Comparison of ENCODE assay signal across 10 mouse cellular contexts in the genomic region with DNA sequence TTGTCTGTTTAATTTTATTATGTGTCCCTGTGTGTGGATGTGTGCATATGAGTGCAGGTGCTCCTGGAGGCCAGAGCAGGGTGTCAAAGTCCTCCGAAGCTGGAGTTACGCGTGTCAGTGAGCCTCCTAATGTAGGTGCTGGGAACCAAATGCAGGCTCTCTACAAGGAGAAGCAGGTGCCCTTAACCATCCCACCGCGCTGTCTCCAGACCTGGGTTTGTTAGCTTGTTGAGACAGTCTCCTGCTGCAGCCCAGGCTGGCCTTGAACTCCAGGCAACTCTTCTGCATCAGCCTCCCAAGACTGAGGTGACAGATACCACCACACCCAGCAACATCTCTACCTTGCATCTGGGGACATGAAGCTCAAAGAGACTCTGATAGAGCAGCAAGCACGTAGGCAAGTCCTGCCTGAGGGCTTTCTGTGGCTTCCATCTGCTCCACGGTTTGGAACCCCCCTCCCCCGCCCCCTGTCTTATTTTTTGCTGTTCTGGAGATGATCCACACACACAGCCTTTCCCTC. TPM values are rescaled to one million over a fixed set of nuclear protein-coding genes. Genes with fewer than 3 reads are reported as not detected.
A peak's percentile ranks its signal among the peaks of the same experiment; 100 is the strongest.
DNase-seq lines count a peak whose midpoint lies in the region; ATAC-seq lines count a peak whose summit lies in the region.
"Had no signal": no experiment of that assay in that cellular context is flagged by ENCODE, and none has a peak within 500 bp of the region (broad histone marks: within the 10 kb centered on the region; RNA-seq: fewer than 3 reads in every experiment).

No protein-coding gene starts in this region.

- H3K4me3 ChIP-seq in kidney, embryonic 14.5 days (ENCODE audit: low read length) = no peak overlapping the region
- no peak overlapping the region for H3K4me3 ChIP-seq in kidney, embryonic 16.5 days (ENCODE audit: low read length)
- H3K4me3 ChIP-seq in forebrain, embryonic 11.5 days (ENCODE audit: low read depth, low read length) = no peak overlapping the region
- H3K4me3 ChIP-seq in limb, embryonic 12.5 days (replicated peaks) = no peak overlapping the region
- H3K4me3 ChIP-seq: myocyte had no signal

- no peak for DNase-seq in forebrain, embryonic 11.5 days (ENCODE audit: low spot score)
- DNase-seq in neural tube, embryonic 10.5 days (ENCODE audit: extremely low spot score, low spot score) = peak; percentile 19
- no peak for DNase-seq in right cerebral cortex, postnatal 36 days (ENCODE audit: low spot score in 2 of 2)
- DNase-seq in right cerebral cortex, postnatal 14 days = no peak
- no peak for DNase-seq in adrenal gland, postnatal 14 days
- DNase-seq: gastrocnemius, postnatal 14 days had no signal

- H3K27ac ChIP-seq in kidney, embryonic 14.5 days (ENCODE audit: low read depth, low read length) = no peak overlapping the region
- H3K27ac ChIP-seq in kidney, embryonic 16.5 days (ENCODE audit: low read length) = no peak overlapping the region
- no peak overlapping the region for H3K27ac ChIP-seq in forebrain, embryonic 11.5 days (ENCODE audit: low read depth, low read length)
- no peak overlapping the region for H3K27ac ChIP-seq in limb, embryonic 12.5 days

- no peaks in the 10 kb centered on the region for H3K36me3 ChIP-seq in kidney, embryonic 14.5 days (ENCODE audit: control insufficient read depth, insufficient read depth, low read length)
- no peaks in the 10 kb centered on the region for H3K36me3 ChIP-seq in kidney, embryonic 16.5 days (ENCODE audit: insufficient read depth, low read length)
- H3K36me3 ChIP-seq in forebrain, embryonic 11.5 days (ENCODE audit: control insufficient read depth, insufficient read depth, low read length) = no peaks in the 10 kb centered on the region
- no peaks in the 10 kb centered on the region for H3K36me3 ChIP-seq in limb, embryonic 12.5 days

- H3K4me1 ChIP-seq in kidney, embryonic 14.5 days (ENCODE audit: control insufficient read depth, insufficient read depth, low read length) = peaks cover 13% of the 10 kb centered on the region
- peaks cover 12% of the 10 kb centered on the region for H3K4me1 ChIP-seq in kidney, embryonic 16.5 days (ENCODE audit: insufficient read depth, low read length)
- H3K4me1 ChIP-seq in forebrain, embryonic 11.5 days (replicated peaks; ENCODE audit: control insufficient read depth, insufficient read depth, low read length) = peaks cover 11% of the 10 kb centered on the region
- peaks cover 11% of the 10 kb centered on the region for H3K4me1 ChIP-seq in limb, embryonic 12.5 days (replicated peaks)

- ATAC-seq in kidney, embryonic 14.5 days (ENCODE audit: low FRiP score, low TSS enrichment) = peak; percentile 32; the same call in 1 of the 2 replicates
- ATAC-seq in kidney, embryonic 16.5 days (ENCODE audit: low FRiP score, low TSS enrichment) = no peak
- peak; percentile 15; the same call in 1 of the 2 replicates for ATAC-seq in forebrain, embryonic 11.5 days (replicated peaks; ENCODE audit: low FRiP score)
- ATAC-seq in limb, embryonic 12.5 days (ENCODE audit: insufficient number of reproducible peaks, insufficient read depth, low FRiP score, low TSS enrichment, low read depth) = peak; percentile 27; the same call in 1 of the 2 replicates

- WGBS in kidney, embryonic 14.5 days = 62% methylated on average over 8 of the region's 8 CpGs
- 66% methylated on average over 8 of the region's 8 CpGs for WGBS in kidney, embryonic 16.5 days
- WGBS in forebrain, embryonic 11.5 days = 66% methylated on average over 8 of the region's 8 CpGs
- WGBS in limb, embryonic 12.5 days = 64% methylated on average over 8 of the region's 8 CpGs

- H3K4me2 ChIP-seq in kidney, embryonic 14.5 days (replicated peaks; ENCODE audit: low read depth, low read length) = no peak overlapping the region
- no peak overlapping the region for H3K4me2 ChIP-seq in kidney, embryonic 16.5 days (replicated peaks; ENCODE audit: low read depth, low read length)
- no peak overlapping the region for H3K4me2 ChIP-seq in forebrain, embryonic 11.5 days (ENCODE audit: low read depth, low read length, severe bottlenecking)
- no peak overlapping the region for H3K4me2 ChIP-seq in limb, embryonic 12.5 days

- no peaks in the 10 kb centered on the region for H3K9me3 ChIP-seq in kidney, embryonic 14.5 days (ENCODE audit: control insufficient read depth, low read length)
- H3K9me3 ChIP-seq in kidney, embryonic 16.5 days (ENCODE audit: low read length) = no peaks in the 10 kb centered on the region
- no peaks in the 10 kb centered on the region for H3K9me3 ChIP-seq in forebrain, embryonic 11.5 days (ENCODE audit: control insufficient read depth, low read length)
- no peaks in the 10 kb centered on the region for H3K9me3 ChIP-seq in limb, embryonic 12.5 days

- H3K27me3 ChIP-seq in kidney, embryonic 14.5 days (ENCODE audit: control insufficient read depth, insufficient read depth, low read length) = no peaks in the 10 kb centered on the region
- no peaks in the 10 kb centered on the region for H3K27me3 ChIP-seq in kidney, embryonic 16.5 days (ENCODE audit: insufficient read depth, low read length)
- H3K27me3 ChIP-seq in forebrain, embryonic 11.5 days (ENCODE audit: control insufficient read depth, insufficient read depth, low read length) = no peaks in the 10 kb centered on the region
- H3K27me3 ChIP-seq in limb, embryonic 12.5 days = no peaks in the 10 kb centered on the region

- H3K9ac ChIP-seq in kidney, embryonic 14.5 days (ENCODE audit: low read depth, low read length) = no peak overlapping the region
- no peak overlapping the region for H3K9ac ChIP-seq in kidney, embryonic 16.5 days (replicated peaks; ENCODE audit: low read length)
- H3K9ac ChIP-seq in forebrain, embryonic 11.5 days (ENCODE audit: low read length) = no peak overlapping the region
- H3K9ac ChIP-seq in limb, embryonic 12.5 days (replicated peaks) = no peak overlapping the region

RNA-seq across cellular contexts. Expression of gene Gtf2ird1, which starts 10.6 kb away (rescaled TPM):
- 60.9 and 84.8 TPM in 2 replicates for polyA plus RNA-seq in kidney, embryonic 14.5 days (2014; fragmentation: Nextera tagmentation; extraction: Ambion mirVana)
- polyA plus RNA-seq in kidney, embryonic 16.5 days (2015; fragmentation: Nextera tagmentation; extraction: Ambion mirVana) = 73.8 and 76.9 TPM in 2 replicates
- polyA plus RNA-seq in forebrain, embryonic 11.5 days (2014; fragmentation: Nextera tagmentation; extraction: Ambion mirVana) = 99.8 and 103 TPM in 2 replicates
- polyA plus RNA-seq in limb, embryonic 12.5 days (2016; fragmentation: Nextera tagmentation; extraction: Ambion mirVana) = 149 and 178 TPM in 2 replicates
- total RNA-seq in adrenal gland, postnatal 14 days (2021) = 61.7 and 69.6 TPM in 2 replicates
